Mouse (Mus musculus): Measurements from ENCODE around the gene Dpp4. TPM values are rescaled to one million over a fixed set of nuclear protein-coding genes. Genes with fewer than 3 reads are reported as not detected.

Gene Dpp4
- polyA plus RNA-seq, 1 experiment = 24.1 TPM

- peak; percentile 34 for DNase-seq
- peak overlapping the region; percentile 61 for H3K4me3 ChIP-seq (replicated peaks; ENCODE audit: extremely low read depth, low read depth, low read length)
- WGBS = 27% methylated on average over 13 of the region's 13 CpGs
- TF ChIP-seq POLR2A (IDR thresholded peaks at IDR 0.05; ENCODE audit: borderline replicate concordance, extremely low read depth, low read depth, low read length) (peak; percentile 20; the same call in 1 of the 2 replicates), CTCF (IDR thresholded peaks at IDR 0.05; ENCODE audit: insufficient read depth, low read length) (no peak)
- no peaks in the 10 kb centered on the region for H3K4me1 ChIP-seq (ENCODE audit: control insufficient read depth, insufficient read depth, low read length)
Observed at GRCm38 (mm10) chr2:62440802-62441544, 28.9 kb upstream of the Dpp4 start.

GRCm38 (mm10) chr2:62440083-62440482 is 28.1 kb upstream of the Dpp4 start:
- no peaks in the 10 kb centered on the region for H3K4me1 ChIP-seq (ENCODE audit: control insufficient read depth, insufficient read depth, low read length)
- no peak overlapping the region for H3K4me3 ChIP-seq (replicated peaks; ENCODE audit: extremely low read depth, low read depth, low read length)
- no peak for DNase-seq
- 67% methylated on average over 4 of the region's 4 CpGs for WGBS
- TF ChIP-seq POLR2A (IDR thresholded peaks at IDR 0.05; ENCODE audit: borderline replicate concordance, extremely low read depth, low read depth, low read length) = no peak
- no peak for TF ChIP-seq CTCF (IDR thresholded peaks at IDR 0.05; ENCODE audit: insufficient read depth, low read length)

- 82% methylated on average over 8 of the region's 8 CpGs for WGBS
- no peaks in the 10 kb centered on the region for H3K4me1 ChIP-seq (ENCODE audit: control insufficient read depth, insufficient read depth, low read length)
- no peak for DNase-seq
- no peak overlapping the region for H3K4me3 ChIP-seq (replicated peaks; ENCODE audit: extremely low read depth, low read depth, low read length)
- TF ChIP-seq POLR2A (IDR thresholded peaks at IDR 0.05; ENCODE audit: borderline replicate concordance, extremely low read depth, low read depth, low read length) = no peak
- no peak for TF ChIP-seq CTCF (IDR thresholded peaks at IDR 0.05; ENCODE audit: insufficient read depth, low read length)
Observed at GRCm38 (mm10) chr2:62431245-62431795, 19.3 kb upstream of the Dpp4 start.

GRCm38 (mm10) chr2:62425941-62426340 is 13.9 kb upstream of the Dpp4 start:
- TF ChIP-seq POLR2A (IDR thresholded peaks at IDR 0.05; ENCODE audit: borderline replicate concordance, extremely low read depth, low read depth, low read length) (no peak), CTCF (IDR thresholded peaks at IDR 0.05; ENCODE audit: insufficient read depth, low read length) (no peak)
- Histone ChIP-seq H3K4me3 (replicated peaks; ENCODE audit: extremely low read depth, low read depth, low read length) (no peak overlapping the region), H3K4me1 (ENCODE audit: control insufficient read depth, insufficient read depth, low read length) (no peaks in the 10 kb centered on the region)
- WGBS = 75% methylated on average over 3 of the region's 3 CpGs
- DNase-seq = no peak

- DNase-seq = no peak
- 39% methylated on average over 4 of the region's 4 CpGs for WGBS
- no peaks in the 10 kb centered on the region for H3K4me1 ChIP-seq (ENCODE audit: control insufficient read depth, insufficient read depth, low read length)
- no peak for TF ChIP-seq POLR2A (IDR thresholded peaks at IDR 0.05; ENCODE audit: borderline replicate concordance, extremely low read depth, low read depth, low read length)
- TF ChIP-seq CTCF (IDR thresholded peaks at IDR 0.05; ENCODE audit: insufficient read depth, low read length) = no peak
- H3K4me3 ChIP-seq (replicated peaks; ENCODE audit: extremely low read depth, low read depth, low read length) = no peak overlapping the region
Observed at GRCm38 (mm10) chr2:62423343-62423776, 11.3 kb upstream of the Dpp4 start.

- WGBS = 73% methylated on average over 6 of the region's 6 CpGs
- no peak for TF ChIP-seq CTCF (IDR thresholded peaks at IDR 0.05; ENCODE audit: insufficient read depth, low read length)
- no peak for TF ChIP-seq POLR2A (IDR thresholded peaks at IDR 0.05; ENCODE audit: borderline replicate concordance, extremely low read depth, low read depth, low read length)
- Histone ChIP-seq H3K4me3 (replicated peaks; ENCODE audit: extremely low read depth, low read depth, low read length) (no peak overlapping the region), H3K4me1 (ENCODE audit: control insufficient read depth, insufficient read depth, low read length) (no peaks in the 10 kb centered on the region)
- DNase-seq = no peak
Observed at GRCm38 (mm10) chr2:62422515-62423342, 10.7 kb upstream of the Dpp4 start.

GRCm38 (mm10) chr2:62421229-62421628 is 9.2 kb upstream of the Dpp4 start:
- TF ChIP-seq POLR2A (IDR thresholded peaks at IDR 0.05; ENCODE audit: borderline replicate concordance, extremely low read depth, low read depth, low read length) = no peak
- no peak for TF ChIP-seq CTCF (IDR thresholded peaks at IDR 0.05; ENCODE audit: insufficient read depth, low read length)
- no peak overlapping the region for H3K4me3 ChIP-seq (replicated peaks; ENCODE audit: extremely low read depth, low read depth, low read length)
- DNase-seq = no peak
- 88% methylated on average over 4 of the region's 4 CpGs for WGBS
- peaks cover 2% of the 10 kb centered on the region; the same call in 1 of the 2 replicates for H3K4me1 ChIP-seq (ENCODE audit: control insufficient read depth, insufficient read depth, low read length)

GRCm38 (mm10) chr2:62420045-62420444 is 8.0 kb upstream of the Dpp4 start:
- DNase-seq = no peak
- no peak overlapping the region for H3K4me3 ChIP-seq (replicated peaks; ENCODE audit: extremely low read depth, low read depth, low read length)
- TF ChIP-seq POLR2A (IDR thresholded peaks at IDR 0.05; ENCODE audit: borderline replicate concordance, extremely low read depth, low read depth, low read length) = no peak
- no peak for TF ChIP-seq CTCF (IDR thresholded peaks at IDR 0.05; ENCODE audit: insufficient read depth, low read length)
- WGBS = 54% methylated on average over 3 of the region's 3 CpGs
- peaks cover 2% of the 10 kb centered on the region; the same call in 1 of the 2 replicates for H3K4me1 ChIP-seq (ENCODE audit: control insufficient read depth, insufficient read depth, low read length)

GRCm38 (mm10) chr2:62417233-62417632 is 5.2 kb upstream of the Dpp4 start:
- no peak for DNase-seq
- H3K4me3 ChIP-seq (replicated peaks; ENCODE audit: extremely low read depth, low read depth, low read length) = no peak overlapping the region
- TF ChIP-seq POLR2A (IDR thresholded peaks at IDR 0.05; ENCODE audit: borderline replicate concordance, extremely low read depth, low read depth, low read length) = no peak
- H3K4me1 ChIP-seq (ENCODE audit: control insufficient read depth, insufficient read depth, low read length) = peaks cover 2% of the 10 kb centered on the region; the same call in 1 of the 2 replicates
- 54% methylated on average over 1 of the region's 1 CpGs for WGBS
